Mouse (Mus musculus) lung, postnatal 0 days (tissue): ENCODE data around the gene Ankrd27.
"Not testable (repeated sequence)": the region's sequence is repeated elsewhere in the genome, so short reads cannot be mapped to it uniquely, and the experiment has no call there.

ENCODE experiments used
- CTCF ChIP-seq: IDR thresholded peaks from 2 replicates; pipeline ENCODE4 v1.5.1; 2016; ENCODE audit warnings: antibody characterized with exemption, mild to moderate bottlenecking
- EP300 ChIP-seq: IDR thresholded peaks from 2 replicates; pipeline ENCODE4 v1.6.1; 2016; ENCODE audit warnings: antibody characterized with exemption, mild to moderate bottlenecking, control low read depth

- TF ChIP-seq CTCF, EP300: not testable (repeated sequence)
Measured at GRCm38 (mm10) chr7:35564872-35565271, 21.2 kb upstream of the Ankrd27 start.
